Mouse (Mus musculus) forebrain, embryonic 16.5 days (tissue): ENCODE results near the gene Rnd3. TPM values are rescaled to one million over a fixed set of nuclear protein-coding genes. Genes with fewer than 3 reads are reported as not detected.

Experiments used
- ATAC-seq: fragments of 200-750 bp; cut with Nextera tagmentation; 2 replicates; pipeline ENCODE4 v1.8.0; 2017; ENCODE audit warnings: mild to moderate bottlenecking, moderate library complexity
- H3K27ac ChIP-seq: fragments of 300-500 bp; sonication (generic); 2 replicates; pipeline ENCODE4 v1.5.1; 2014; ENCODE audit warnings: low read length, control low read depth
- H3K27me3 ChIP-seq: fragments of 300-500 bp; sonication (generic); replicated peaks from 2 replicates; pipeline ENCODE4 v1.6.1; 2014; ENCODE audit warnings: low read length; ENCODE audit not compliant: control insufficient read depth, insufficient read depth
- H3K36me3 ChIP-seq: fragments of 300-500 bp; sonication (generic); 2 replicates; pipeline ENCODE4 v1.6.1; 2014; ENCODE audit not compliant: control insufficient read depth, insufficient read depth
- H3K4me1 ChIP-seq: fragments of 300-500 bp; sonication (generic); replicated peaks from 2 replicates; pipeline ENCODE4 v1.6.1; 2014; ENCODE audit warnings: low read length; ENCODE audit not compliant: control insufficient read depth, insufficient read depth
- H3K4me2 ChIP-seq: fragments of 300-500 bp; sonication (generic); 2 replicates; pipeline ENCODE4 v1.6.1; 2014; ENCODE audit warnings: mild to moderate bottlenecking, low read length, control low read depth
- H3K4me3 ChIP-seq: fragments of 300-500 bp; sonication (generic); replicated peaks from 2 replicates; pipeline ENCODE4 v1.5.1; 2014; ENCODE audit warnings: mild to moderate bottlenecking, low read length, control low read depth
- H3K9ac ChIP-seq: fragments of 300-500 bp; sonication (generic); replicated peaks from 2 replicates; pipeline ENCODE4 v1.6.1; 2014; ENCODE audit warnings: low read depth, low read length, control low read depth
- H3K9me3 ChIP-seq: fragments of 300-500 bp; sonication (generic); 2 replicates; pipeline ENCODE4 v1.6.1; 2016; ENCODE audit warnings: low read length; ENCODE audit not compliant: control insufficient read depth
- WGBS: fragments of 180-500 bp; shearing (Covaris S2); extraction: QIAGEN DNeasy Blood & Tissue Kit; methylation state at CpG from one replicate; pipeline ENCODE4 v1.1.7; 2014; 5-methylcytosine and 5-hydroxymethylcytosine counted together
- polyA plus RNA-seq: library from polyadenylated mRNA; unstranded; fragments of >200 nt; fragmentation: Nextera tagmentation; extraction: Ambion mirVana; gene quantifications from 2 replicates; pipeline ENCODE4 v1.2.1, GENCODE M21; 2015

Rnd3 gene
- polyA plus RNA-seq, 1 experiment from 2014 or later = 118 TPM

DNA sequence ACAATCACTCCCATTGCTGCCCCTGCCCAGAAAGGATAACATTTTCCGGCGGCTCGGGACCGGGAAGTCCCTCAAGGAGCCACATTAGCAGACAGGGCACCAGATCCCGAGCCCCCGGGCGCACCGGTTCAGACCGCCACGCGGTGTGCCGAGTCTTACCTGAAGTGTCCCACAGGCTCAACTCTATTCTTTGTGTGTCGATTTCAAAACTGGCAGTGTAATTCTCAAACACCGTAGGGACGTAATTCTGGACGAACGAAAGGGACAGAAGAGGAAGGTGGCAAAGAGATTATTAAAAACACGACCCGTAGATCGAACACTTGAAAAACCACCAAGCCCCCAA, 875 bp downstream of the Rnd3 start:
- no peaks in the 10 kb centered on the region for H3K36me3 ChIP-seq
- H3K9ac ChIP-seq = peak overlapping the region; percentile 94
- H3K9me3 ChIP-seq = no peaks in the 10 kb centered on the region
- H3K4me1 ChIP-seq = peaks cover 29% of the 10 kb centered on the region
- ATAC-seq = no peak
- H3K4me3 ChIP-seq = peak overlapping the region; percentile 96
- peak overlapping the region; percentile 77 for H3K4me2 ChIP-seq
- under 1% methylated on average over 20 of the region's 20 CpGs for WGBS
- peak overlapping the region; percentile 93 for H3K27ac ChIP-seq
- H3K27me3 ChIP-seq = no peaks in the 10 kb centered on the region

DNA sequence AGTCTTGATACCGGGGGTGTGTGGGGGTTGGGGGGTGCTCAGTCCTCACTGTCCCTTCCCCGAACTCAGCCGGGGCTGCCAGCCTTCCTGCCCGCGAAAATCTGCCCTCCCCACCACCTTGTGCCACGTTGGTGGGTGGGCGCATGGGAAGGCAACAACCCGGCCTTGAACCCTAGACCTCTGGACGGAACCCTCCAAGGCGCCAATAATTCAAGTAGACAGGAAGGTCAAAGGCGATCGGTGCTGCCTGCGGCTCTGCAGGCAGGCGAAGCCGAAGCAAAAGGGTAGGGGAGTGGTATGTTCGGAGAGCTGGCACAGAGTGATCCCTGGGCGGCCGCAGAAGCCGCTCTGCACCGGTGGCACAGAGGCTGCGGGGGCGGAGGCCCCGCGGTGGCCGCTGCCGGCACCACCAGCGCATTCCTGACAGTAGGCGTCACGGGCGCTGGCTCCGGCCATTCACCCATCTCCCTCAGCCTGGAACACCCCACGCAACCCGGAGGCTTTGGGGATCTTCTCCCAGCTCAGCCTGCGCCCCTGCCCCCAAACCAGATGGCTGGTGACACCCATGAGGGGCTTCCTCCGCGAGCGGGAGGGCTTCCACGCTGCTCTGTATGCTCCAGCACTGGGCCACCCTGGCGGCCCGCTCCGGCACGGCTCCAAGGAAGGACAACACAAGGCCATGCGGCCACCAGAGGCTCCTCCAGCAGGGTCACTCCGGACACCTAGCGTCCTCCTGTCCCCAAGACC, 1.4 kb downstream of the Rnd3 start:
- peak overlapping the region; percentile 94 for H3K9ac ChIP-seq
- H3K27ac ChIP-seq = peak overlapping the region; percentile 93
- ATAC-seq = peak; percentile 45
- no peaks in the 10 kb centered on the region for H3K9me3 ChIP-seq
- peaks cover 32% of the 10 kb centered on the region for H3K4me1 ChIP-seq
- no peaks in the 10 kb centered on the region for H3K27me3 ChIP-seq
- WGBS = under 1% methylated on average over 45 of the region's 45 CpGs
- peak overlapping the region; percentile 77 for H3K4me2 ChIP-seq
- no peaks in the 10 kb centered on the region for H3K36me3 ChIP-seq
- H3K4me3 ChIP-seq = peak overlapping the region; percentile 96

DNA sequence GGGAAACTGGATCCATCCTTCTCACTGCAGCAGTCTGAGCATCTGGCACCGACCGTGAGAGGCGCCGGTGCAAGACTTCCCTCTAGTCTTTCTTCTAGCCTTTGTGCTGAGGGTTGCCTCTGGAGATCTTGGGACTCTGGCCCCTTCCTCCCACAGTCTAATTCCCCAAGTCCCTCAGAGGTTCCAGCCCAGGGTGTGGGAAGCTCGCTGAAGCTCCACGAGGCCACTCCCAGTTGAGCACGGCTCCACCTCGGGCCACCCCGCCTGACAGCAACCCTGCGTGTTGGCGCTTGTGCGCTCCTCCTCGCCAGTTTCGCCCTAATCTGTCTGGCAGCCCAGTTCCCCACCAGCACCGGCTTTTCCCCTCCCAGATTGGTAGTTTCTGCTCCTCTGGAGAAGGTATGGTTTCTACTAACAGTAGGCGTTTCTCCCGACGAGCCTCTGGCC, 2.0 kb downstream of the Rnd3 start:
- Histone ChIP-seq H3K4me2 (peak overlapping the region; percentile 77), H3K27me3 (no peaks in the 10 kb centered on the region), H3K9ac (peak overlapping the region; percentile 94), H3K27ac (peak overlapping the region; percentile 93), H3K4me3 (peak overlapping the region; percentile 96), H3K9me3 (no peaks in the 10 kb centered on the region), H3K4me1 (peaks cover 36% of the 10 kb centered on the region), H3K36me3 (no peaks in the 10 kb centered on the region)
- ATAC-seq = peak; percentile 65
- WGBS = 0% methylated on average over 18 of the region's 18 CpGs

DNA sequence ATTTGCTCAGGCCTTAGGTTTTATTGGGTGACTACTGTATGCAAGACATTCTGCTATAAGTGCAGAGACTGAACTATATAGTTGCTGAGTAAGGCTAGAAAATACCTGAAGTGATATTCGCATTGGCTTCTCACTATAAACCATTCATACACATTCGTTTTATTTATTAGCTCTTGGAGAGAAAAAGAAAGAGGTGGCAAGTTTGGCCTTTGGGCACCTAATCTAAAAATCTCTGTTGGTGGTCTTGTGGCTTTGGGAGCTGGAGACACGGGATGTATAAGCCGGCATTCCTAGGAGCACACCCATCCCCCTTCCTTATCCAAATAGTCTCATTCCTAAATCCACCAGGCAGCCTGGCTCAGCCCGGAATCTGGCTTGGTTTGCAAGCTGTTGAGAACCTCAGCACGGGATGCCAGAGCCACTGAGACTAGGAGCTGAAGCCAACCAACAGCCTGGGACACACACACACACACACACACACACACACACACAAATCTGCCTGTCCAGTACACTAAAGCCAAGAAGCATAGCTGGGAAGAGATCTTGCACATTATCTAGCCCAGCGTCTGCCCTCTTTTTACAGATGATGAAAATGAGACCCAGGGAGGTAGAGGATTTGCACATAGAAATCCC, 3.0 kb downstream of the Rnd3 start:
- H3K9me3 ChIP-seq = no peaks in the 10 kb centered on the region
- WGBS = 4% methylated on average over 7 of the region's 7 CpGs
- peaks cover 44% of the 10 kb centered on the region for H3K4me1 ChIP-seq
- H3K4me3 ChIP-seq = peak overlapping the region; percentile 96
- ATAC-seq = peak; percentile 26
- H3K27ac ChIP-seq = peak overlapping the region; percentile 93
- H3K4me2 ChIP-seq = peak overlapping the region; percentile 77
- H3K36me3 ChIP-seq = no peaks in the 10 kb centered on the region
- H3K27me3 ChIP-seq = no peaks in the 10 kb centered on the region
- H3K9ac ChIP-seq = peak overlapping the region; percentile 94

DNA sequence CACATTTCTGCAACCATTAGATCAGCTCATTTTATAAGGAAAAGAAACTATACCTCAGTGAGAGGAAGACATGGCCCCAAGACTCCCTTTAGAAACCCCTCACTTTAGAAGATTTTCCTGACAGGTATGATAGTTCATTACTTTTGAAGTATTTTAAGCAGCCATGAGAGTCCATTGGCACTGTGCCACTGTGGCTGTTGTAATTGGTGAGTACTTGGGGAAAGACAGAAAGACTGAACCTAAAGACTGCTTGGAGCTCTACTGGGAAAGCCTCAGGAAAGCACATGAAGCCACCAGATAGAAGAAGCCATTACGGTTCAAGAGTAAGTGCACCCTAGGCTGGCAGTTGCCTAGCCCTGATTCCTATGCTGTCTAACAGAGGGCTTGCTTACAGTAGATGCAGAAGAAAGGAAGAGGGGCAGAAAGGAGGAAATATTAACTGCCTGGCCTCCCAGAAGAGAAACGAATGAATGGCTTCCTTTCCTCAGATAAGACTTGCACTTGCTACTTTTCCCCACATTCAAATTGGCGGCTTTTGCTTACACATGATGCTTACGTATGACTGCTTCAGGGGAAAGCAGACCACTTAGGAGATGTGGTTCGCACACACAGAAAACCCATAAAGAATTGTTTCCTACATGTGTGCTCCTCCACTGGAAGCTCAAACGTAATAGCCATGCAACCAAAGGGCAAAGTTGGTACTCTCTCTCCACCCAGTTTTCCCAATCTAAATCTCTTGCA, 4.4 kb downstream of the Rnd3 start:
- H3K4me1 ChIP-seq = peaks cover 56% of the 10 kb centered on the region
- peak overlapping the region; percentile 62 for H3K4me2 ChIP-seq
- H3K9me3 ChIP-seq = no peaks in the 10 kb centered on the region
- no peak for ATAC-seq
- 0 out of 2 replicates have a peak overlapping the region, but pooled peaks have one; percentile 9 for H3K27ac ChIP-seq
- no peaks in the 10 kb centered on the region for H3K27me3 ChIP-seq
- WGBS = 25% methylated on average over 6 of the region's 6 CpGs
- H3K36me3 ChIP-seq = no peaks in the 10 kb centered on the region
- H3K4me3 ChIP-seq = peak overlapping the region; percentile 38
- H3K9ac ChIP-seq = peak overlapping the region; percentile 38

DNA sequence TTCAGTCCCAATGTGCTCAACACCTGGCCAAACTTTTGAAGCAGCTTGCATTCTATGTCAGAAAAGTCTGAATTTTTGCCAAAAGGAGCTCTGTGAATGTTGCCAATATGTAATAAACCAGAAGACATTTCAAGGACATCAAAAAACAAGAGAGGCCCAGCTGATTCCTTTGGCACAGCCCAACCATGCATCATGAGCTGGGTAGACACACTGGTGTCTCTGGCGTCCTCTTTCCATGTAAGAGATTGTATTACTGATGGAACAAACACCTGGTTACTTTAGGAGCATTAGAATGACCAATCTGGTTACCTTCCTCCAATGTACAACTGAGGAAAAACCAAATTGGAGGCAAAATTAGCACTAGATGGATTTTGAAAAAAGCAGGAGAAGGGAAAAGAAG, 6.5 kb downstream of the Rnd3 start:
- 24% methylated on average over 1 of the region's 1 CpGs for WGBS
- no peaks in the 10 kb centered on the region for H3K36me3 ChIP-seq
- no peak for ATAC-seq

DNA sequence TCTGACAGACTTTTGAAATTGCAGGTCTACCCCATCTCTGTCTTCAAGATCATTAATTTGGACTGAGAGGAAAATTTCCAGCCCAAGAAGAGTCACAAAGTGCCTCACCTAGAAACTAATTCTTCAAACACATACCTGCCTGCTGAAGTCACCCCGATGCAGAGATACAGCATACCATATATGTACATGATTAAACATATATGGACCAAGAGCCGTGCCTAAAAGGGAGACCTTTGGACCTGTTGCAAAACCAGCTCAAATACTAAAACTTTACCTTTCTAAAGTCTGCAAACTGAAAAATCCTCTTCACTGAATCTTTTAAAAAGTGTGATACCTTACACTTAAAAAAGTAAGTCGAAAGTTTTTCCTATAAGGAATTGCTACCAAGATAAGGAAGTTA, 7.6 kb downstream of the Rnd3 start:
- Histone ChIP-seq H3K4me1 (peaks cover 65% of the 10 kb centered on the region), H3K27me3 (no peaks in the 10 kb centered on the region), H3K9ac (no peak overlapping the region), H3K36me3 (peaks cover 2% of the 10 kb centered on the region; the same call in 1 of the 2 replicates), H3K4me3 (peak overlapping the region; percentile 25), H3K9me3 (no peaks in the 10 kb centered on the region), H3K27ac (no peak overlapping the region), H3K4me2 (peak overlapping the region; percentile 42)
- no peak for ATAC-seq
- WGBS = 45% methylated on average over 3 of the region's 3 CpGs

More for the DNA sequence above, 6.5 kb downstream of the Rnd3 start:
- Histone ChIP-seq H3K4me1 (peaks cover 66% of the 10 kb centered on the region), H3K4me2 (peak overlapping the region; percentile 28), H3K27me3 (no peaks in the 10 kb centered on the region), H3K9ac (no peak overlapping the region), H3K9me3 (no peaks in the 10 kb centered on the region), H3K27ac (no peak overlapping the region), H3K4me3 (no peak overlapping the region)

DNA sequence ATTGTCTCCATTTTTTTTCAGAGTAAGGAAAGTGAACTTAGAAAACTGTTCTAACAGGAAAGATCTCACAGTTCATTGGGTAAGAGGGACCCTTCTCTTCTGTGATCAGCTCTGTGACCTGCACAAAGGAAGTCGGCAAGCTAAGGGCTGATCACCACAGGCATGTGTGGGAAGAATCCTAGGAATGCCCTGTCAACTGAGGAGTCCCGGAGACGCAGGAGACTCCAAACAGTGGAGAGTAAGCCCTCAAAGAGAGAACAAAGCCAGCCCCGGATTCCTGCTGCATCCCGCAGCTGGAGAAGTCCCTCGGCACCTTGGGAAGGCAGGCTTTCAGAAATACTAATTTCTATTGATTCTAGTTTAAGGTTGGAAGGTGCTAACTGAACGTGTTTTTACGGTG, 8.4 kb downstream of the Rnd3 start:
- Histone ChIP-seq H3K4me3 (peak overlapping the region; percentile 25), H3K4me2 (peak overlapping the region; percentile 42), H3K9ac (peak overlapping the region; percentile 10; the same call in 1 of the 2 replicates), H3K9me3 (no peaks in the 10 kb centered on the region), H3K36me3 (peaks cover 5% of the 10 kb centered on the region), H3K27me3 (no peaks in the 10 kb centered on the region), H3K27ac (peak overlapping the region; percentile 17; the same call in 1 of the 2 replicates), H3K4me1 (peaks cover 57% of the 10 kb centered on the region)
- peak; percentile 36; the same call in 1 of the 2 replicates for ATAC-seq
- WGBS = 2% methylated on average over 8 of the region's 8 CpGs

DNA sequence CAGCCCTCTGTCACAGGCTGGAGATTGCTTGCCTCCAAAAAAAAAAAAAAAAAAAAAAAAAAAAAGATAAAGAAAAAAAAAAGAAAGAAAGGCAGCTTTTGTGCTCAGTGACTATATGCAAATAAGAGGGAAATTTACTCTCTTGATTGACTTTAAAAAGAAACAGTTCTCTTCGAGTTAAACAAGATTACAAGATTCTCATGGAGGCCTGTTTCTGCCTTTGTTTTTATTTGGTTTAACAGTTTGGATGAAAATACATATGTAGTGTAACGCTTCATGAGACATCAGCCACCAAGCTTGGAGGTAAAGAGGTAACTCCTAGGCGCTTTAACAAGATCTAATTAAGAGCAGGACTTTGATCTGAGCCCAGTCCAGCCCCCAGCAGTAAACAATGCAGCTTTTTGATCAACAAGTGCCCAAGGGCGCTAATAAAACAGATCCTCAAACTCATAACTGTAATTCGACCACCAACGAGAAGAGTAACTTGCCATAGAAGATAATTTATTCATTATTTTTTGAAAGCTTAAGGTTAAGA, 8.9 kb downstream of the Rnd3 start:
- no peak overlapping the region for H3K27ac ChIP-seq
- no peak overlapping the region for H3K9ac ChIP-seq
- peaks cover 8% of the 10 kb centered on the region for H3K36me3 ChIP-seq
- no peaks in the 10 kb centered on the region for H3K27me3 ChIP-seq
- H3K4me1 ChIP-seq = peaks cover 54% of the 10 kb centered on the region
- peak overlapping the region; percentile 42 for H3K4me2 ChIP-seq
- ATAC-seq = no peak
- 4% methylated on average over 6 of the region's 6 CpGs for WGBS
- no peaks in the 10 kb centered on the region for H3K9me3 ChIP-seq
- H3K4me3 ChIP-seq = no peak overlapping the region; the same call in 1 of the 2 replicates
